Mouse (Mus musculus): Measurements from ENCODE around the gene Gm17545. TPM values are rescaled to one million over a fixed set of nuclear protein-coding genes. Genes with fewer than 3 reads are reported as not detected.
A peak's percentile ranks its signal among the peaks of the same experiment; 100 is the strongest.

The Gm17545 gene
- polyA plus RNA-seq, 1 experiment from 2014 or later, result not detected

DNA sequence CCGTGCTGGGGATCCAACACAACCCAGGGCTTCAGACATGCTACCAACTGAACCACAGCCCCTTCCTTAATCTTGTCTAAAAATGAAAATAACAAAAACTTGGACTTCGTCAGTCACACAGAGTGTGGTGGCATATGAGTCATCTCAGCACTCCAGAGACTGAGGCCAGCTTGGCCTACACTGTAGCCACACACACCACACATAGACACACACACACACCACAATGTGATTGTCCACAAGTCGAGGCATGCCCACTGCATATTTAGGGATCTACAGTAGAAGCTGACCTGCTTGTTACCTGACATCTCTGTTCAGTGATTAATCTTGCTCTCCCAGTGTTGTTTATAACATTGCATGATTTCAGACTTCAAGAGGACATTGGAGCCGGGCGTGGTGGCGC, 4.9 kb upstream of the Gm17545 start:
- Histone ChIP-seq H3K4me1 (replicated peaks) (no peaks in the 10 kb centered on the region), H3K27ac (no peak overlapping the region), H3K9me3 (no peaks in the 10 kb centered on the region), H3K9ac (no peak overlapping the region), H3K27me3 (replicated peaks) (no peaks in the 10 kb centered on the region), H3K4me3 (replicated peaks) (no peak overlapping the region), H3K4me2 (replicated peaks) (no peak overlapping the region), H3K36me3 (peaks cover 38% of the 10 kb centered on the region)
- no peak for ATAC-seq
- WGBS, result 89% methylated on average over 6 of the region's 6 CpGs

DNA sequence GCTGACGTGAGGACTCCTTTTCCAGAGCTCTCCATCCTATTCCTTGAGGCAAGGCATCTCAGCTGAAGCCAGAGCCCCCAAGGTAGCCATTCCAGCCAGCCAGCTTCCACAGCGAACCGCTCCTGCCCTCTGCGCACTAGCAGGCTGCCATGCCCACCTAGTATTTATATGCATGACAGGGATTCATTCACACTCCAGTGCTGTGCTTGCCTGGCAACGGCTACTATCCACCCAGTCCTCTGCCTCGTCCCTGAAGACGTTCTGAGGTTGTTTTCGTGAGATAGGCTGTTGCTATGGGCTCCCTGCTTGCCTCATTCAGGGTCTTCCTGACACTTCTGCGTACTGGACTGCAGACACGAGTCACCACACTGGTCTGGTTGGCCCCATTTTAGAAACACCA, 1.4 kb upstream of the Gm17545 start:
- Histone ChIP-seq H3K27ac (no peak overlapping the region), H3K27me3 (replicated peaks) (no peaks in the 10 kb centered on the region), H3K4me1 (replicated peaks) (no peaks in the 10 kb centered on the region), H3K9me3 (no peaks in the 10 kb centered on the region), H3K4me2 (replicated peaks) (no peak overlapping the region), H3K36me3 (peaks cover 46% of the 10 kb centered on the region), H3K4me3 (replicated peaks) (no peak overlapping the region), H3K9ac (no peak overlapping the region)
- no peak for ATAC-seq
- WGBS, result 86% methylated on average over 10 of the region's 10 CpGs

DNA sequence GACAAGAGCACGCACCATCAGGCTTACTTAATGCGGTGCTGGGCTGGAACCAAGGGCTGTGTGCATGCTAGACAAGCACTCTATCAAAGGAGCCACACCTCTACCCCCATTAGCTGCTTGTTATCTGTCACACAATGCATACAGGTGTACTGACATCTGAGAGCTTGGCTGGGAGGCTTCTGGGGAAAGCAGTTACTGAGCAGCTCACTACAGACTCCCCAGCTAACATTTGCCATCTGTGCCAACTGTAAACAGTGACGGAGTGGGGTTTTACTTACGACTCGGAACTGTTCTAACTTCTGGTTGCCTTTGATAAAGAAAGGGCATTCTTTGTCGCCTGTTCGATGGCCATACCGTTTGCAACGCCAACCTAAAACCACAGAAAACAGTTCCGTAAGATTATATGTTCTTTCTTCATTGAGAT, 577 bp upstream of the Gm17545 start:
- WGBS, result 88% methylated on average over 10 of the region's 10 CpGs
- no peaks in the 10 kb centered on the region for H3K9me3 ChIP-seq
- no peaks in the 10 kb centered on the region for H3K27me3 ChIP-seq (replicated peaks)
- H3K36me3 ChIP-seq, result peaks cover 52% of the 10 kb centered on the region
- no peak overlapping the region for H3K4me2 ChIP-seq (replicated peaks)
- no peaks in the 10 kb centered on the region for H3K4me1 ChIP-seq (replicated peaks)
- H3K27ac ChIP-seq, result no peak overlapping the region
- no peak overlapping the region for H3K4me3 ChIP-seq (replicated peaks)
- 0 out of 2 replicates have a peak, but pooled peaks have one; percentile 31 for ATAC-seq
- H3K9ac ChIP-seq, result no peak overlapping the region

DNA sequence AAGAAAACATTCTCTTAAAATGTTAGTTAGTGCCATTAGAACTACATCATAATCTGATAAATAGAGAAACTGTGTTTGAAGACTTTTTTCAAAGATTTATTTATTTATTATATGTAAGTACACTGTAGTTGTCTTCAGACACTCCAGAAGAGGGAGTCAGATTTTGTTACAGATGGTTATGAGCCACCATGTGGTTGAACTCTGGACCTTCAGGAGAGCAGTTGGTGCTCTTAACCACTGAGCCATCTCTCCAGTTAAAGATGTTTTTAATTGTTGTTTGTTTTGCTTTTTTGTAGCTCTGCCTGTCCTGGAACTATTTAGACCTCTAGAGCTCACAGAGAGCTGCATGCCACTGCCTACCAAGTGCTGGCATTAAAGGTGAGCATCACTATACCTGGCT, 951 bp downstream of the Gm17545 start:
- H3K36me3 ChIP-seq, result peaks cover 46% of the 10 kb centered on the region
- no peak for ATAC-seq
- no peak overlapping the region for H3K4me2 ChIP-seq (replicated peaks)

DNA sequence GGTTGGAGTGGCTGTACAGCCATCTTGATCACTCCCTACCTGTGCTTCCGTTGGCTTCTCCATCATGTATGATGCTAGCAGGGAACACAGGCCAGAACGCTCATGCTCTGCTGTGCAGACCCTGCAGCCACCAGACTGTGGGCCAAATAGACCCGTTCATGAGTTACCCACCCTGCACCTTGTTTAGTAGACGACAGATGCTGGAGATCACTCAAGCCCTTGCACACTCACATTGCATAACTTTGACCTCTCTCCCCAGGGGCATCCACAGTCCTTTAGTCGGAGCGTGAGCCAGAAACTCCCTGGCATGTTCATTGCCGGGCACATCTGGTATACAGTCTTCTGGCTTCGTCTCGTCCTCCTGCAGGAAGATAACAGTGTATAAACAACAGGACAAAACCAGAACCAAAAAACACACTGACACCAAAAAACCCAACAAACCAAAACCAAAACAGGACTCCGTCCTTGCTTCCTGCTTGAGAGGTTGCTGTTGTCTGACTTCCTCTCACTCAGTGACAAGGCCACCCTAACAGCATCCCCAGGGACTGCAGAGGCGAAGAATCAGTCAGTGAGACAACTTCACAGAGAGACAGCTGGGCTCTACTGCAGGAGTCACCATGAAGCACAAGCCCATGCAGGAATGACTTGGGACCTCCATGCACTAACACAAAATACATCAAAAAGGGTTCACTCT, 3.2 kb downstream of the Gm17545 start:
- Histone ChIP-seq H3K4me2 (replicated peaks) (no peak overlapping the region), H3K4me1 (replicated peaks) (no peaks in the 10 kb centered on the region), H3K27ac (no peak overlapping the region), H3K4me3 (replicated peaks) (no peak overlapping the region), H3K27me3 (replicated peaks) (no peaks in the 10 kb centered on the region), H3K9ac (no peak overlapping the region), H3K36me3 (peaks cover 39% of the 10 kb centered on the region), H3K9me3 (no peaks in the 10 kb centered on the region)
- WGBS, result 80% methylated on average over 11 of the region's 11 CpGs
- ATAC-seq, result no peak

More for the DNA sequence above, 951 bp downstream of the Gm17545 start:
- Histone ChIP-seq H3K9me3 (no peaks in the 10 kb centered on the region), H3K4me3 (replicated peaks) (no peak overlapping the region), H3K9ac (no peak overlapping the region), H3K4me1 (replicated peaks) (no peaks in the 10 kb centered on the region), H3K27ac (no peak overlapping the region), H3K27me3 (replicated peaks) (no peaks in the 10 kb centered on the region)

DNA sequence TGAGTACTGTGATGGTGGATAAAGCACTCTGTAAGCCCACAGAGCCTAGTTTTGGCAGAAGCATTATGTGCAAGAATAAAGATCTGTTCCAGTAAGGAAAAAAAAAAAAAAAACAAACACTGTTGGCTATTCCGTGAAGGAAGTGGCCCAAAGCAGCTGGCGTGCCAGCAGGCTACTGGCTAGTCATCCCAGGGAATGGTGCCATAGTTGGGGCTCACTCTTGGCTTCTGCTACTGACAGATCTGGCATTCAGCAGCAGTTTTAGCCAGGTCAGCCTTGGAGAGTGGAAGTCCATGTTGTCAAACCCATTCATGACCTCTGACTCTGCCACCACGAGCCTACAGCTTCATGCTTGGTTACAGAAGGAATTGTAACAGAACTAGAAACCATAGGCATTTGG, 7.9 kb downstream of the Gm17545 start:
- Histone ChIP-seq H3K9ac (no peak overlapping the region), H3K4me3 (replicated peaks) (no peak overlapping the region), H3K36me3 (peaks cover 16% of the 10 kb centered on the region), H3K4me2 (replicated peaks) (no peak overlapping the region), H3K27ac (no peak overlapping the region), H3K27me3 (replicated peaks) (no peaks in the 10 kb centered on the region), H3K4me1 (replicated peaks) (no peaks in the 10 kb centered on the region), H3K9me3 (no peaks in the 10 kb centered on the region)
- 93% methylated on average over 3 of the region's 3 CpGs for WGBS
- ATAC-seq, result no peak

DNA sequence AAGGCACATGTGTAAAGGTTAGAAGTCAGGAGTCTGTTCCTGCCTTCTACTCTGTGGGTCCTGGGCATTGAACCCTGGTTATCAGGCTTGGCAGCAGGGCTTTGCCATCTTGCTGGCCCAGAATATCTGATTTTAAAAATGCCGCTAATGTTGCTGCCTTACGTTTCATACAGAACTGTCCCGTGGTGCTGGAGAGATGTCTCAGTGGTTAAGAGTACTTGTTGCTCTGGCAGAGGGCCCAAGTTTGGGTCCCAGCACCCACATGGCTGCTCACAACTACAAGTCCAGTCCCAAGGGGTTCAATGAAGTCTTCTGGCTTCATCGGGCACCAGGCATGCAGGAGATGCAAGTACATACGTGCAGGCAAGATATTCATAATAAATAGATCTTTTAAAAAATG, 12.1 kb downstream of the Gm17545 start:
- no peak overlapping the region for H3K27ac ChIP-seq
- H3K9me3 ChIP-seq, result no peaks in the 10 kb centered on the region
- ATAC-seq, result no peak
- no peaks in the 10 kb centered on the region for H3K27me3 ChIP-seq (replicated peaks)
- no peaks in the 10 kb centered on the region for H3K4me1 ChIP-seq (replicated peaks)
- no peak overlapping the region for H3K9ac ChIP-seq
- no peak overlapping the region for H3K4me2 ChIP-seq (replicated peaks)
- H3K36me3 ChIP-seq, result peaks cover 6% of the 10 kb centered on the region
- WGBS, result 96% methylated on average over 5 of the region's 5 CpGs
- H3K4me3 ChIP-seq (replicated peaks), result no peak overlapping the region

DNA sequence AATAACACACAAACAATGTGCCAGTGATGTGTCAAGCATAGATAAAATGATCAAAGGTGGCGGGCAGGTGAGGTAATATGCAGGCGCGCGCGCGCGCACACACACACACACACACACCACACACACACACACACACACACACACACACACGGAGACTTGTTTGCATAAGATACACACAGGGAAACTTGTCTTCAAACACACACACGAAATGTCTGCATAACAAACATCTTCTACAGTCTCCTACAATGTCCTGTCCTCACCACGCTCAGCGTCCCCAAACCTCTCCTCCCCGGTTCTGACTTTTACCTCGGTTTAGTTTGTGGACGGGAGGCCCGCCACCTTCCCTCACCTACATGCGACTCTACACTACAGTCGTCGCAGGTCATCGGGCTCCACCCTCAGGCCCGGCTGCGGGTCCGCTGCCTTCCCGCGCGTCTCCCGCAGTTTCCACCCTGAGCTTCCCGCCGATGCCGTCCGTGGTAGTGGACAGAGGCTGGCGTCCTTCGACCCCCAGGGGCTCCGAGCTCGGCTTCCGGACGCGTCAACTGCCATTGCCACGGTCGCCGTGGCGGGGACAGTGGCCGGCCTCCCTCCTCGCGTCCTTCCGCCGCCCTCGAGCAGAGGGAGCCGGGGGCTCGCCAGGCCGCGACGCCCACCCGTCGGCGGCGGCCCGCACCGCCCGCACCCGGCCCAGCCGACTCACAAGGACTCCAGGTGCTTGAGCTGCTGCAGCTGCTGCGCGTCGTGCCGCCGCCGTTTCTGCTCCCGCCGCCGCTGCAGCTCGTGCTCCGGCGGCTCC, 13.5 kb downstream of the Gm17545 start:
- Histone ChIP-seq H3K4me2 (replicated peaks) (peak overlapping the region; percentile 66), H3K36me3 (no peaks in the 10 kb centered on the region), H3K4me1 (replicated peaks) (no peaks in the 10 kb centered on the region), H3K9ac (peak overlapping the region; percentile 88), H3K27ac (peak overlapping the region; percentile 88), H3K4me3 (replicated peaks) (peak overlapping the region; percentile 75), H3K9me3 (no peaks in the 10 kb centered on the region), H3K27me3 (replicated peaks) (no peaks in the 10 kb centered on the region)
- WGBS, result under 1% methylated on average over 73 of the region's 73 CpGs
- ATAC-seq, result peak; percentile 79

DNA sequence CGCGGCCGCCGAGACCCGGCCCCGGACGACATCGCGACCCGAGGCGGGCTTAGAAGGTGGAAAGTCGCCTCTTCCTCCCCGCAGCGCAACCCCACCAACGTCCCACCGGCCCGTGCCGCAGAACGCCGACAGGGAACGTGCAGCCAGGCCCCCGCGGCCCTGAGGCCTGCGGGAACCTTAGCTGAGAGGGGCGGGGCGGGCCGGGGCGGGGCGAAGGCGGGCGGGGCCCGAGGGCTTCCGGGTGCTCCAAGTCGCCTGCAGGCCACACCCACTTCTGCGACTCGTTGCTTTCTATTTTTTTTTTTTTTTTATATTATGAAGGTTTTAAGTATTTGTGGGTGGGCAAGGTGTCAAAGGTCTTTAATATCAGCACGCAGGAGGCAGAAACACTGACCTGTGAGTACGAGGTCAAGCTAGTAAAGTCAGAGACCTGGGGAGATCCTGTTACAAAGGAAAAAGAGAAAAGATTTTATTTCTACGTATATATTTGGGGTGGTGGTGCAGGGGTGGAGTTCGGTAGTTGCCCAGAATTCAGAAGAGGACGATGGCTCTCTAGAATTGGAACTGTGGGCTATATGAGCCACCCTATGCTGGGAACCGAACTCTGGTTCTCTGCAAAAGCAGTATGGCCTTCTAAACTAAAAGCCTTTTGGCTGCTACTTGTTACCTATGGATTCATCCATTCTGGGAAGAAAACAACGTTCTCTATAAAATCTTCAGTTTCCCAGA, 14.2 kb downstream of the Gm17545 start:
- Histone ChIP-seq H3K4me2 (replicated peaks) (peak overlapping the region; percentile 66), H3K9me3 (no peaks in the 10 kb centered on the region), H3K4me3 (replicated peaks) (peak overlapping the region; percentile 75), H3K4me1 (replicated peaks) (no peaks in the 10 kb centered on the region), H3K27me3 (replicated peaks) (no peaks in the 10 kb centered on the region), H3K9ac (peak overlapping the region; percentile 88), H3K36me3 (no peaks in the 10 kb centered on the region), H3K27ac (peak overlapping the region; percentile 88)
- 3% methylated on average over 34 of the region's 43 CpGs for WGBS
- ATAC-seq, result peak; percentile 95

DNA sequence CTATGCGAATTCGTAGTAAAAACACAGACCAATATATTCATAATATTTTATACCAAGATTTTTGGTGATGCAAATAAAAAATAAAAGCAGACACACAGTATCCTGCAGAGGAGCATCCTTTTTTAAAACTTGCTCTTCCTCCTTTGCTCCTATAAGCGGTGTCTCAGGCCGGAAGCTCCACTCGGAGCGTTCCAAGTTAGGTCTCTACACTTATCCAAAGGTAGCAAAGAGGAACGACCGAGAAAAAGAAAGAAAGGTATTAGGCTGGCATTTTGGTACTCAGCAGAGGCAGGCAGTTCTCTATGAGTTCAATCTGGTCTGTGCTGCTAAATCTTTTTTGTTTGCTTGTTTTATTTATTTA, 14.8 kb downstream of the Gm17545 start:
- Histone ChIP-seq H3K4me3 (replicated peaks) (no peak overlapping the region), H3K27ac (no peak overlapping the region)

DNA sequence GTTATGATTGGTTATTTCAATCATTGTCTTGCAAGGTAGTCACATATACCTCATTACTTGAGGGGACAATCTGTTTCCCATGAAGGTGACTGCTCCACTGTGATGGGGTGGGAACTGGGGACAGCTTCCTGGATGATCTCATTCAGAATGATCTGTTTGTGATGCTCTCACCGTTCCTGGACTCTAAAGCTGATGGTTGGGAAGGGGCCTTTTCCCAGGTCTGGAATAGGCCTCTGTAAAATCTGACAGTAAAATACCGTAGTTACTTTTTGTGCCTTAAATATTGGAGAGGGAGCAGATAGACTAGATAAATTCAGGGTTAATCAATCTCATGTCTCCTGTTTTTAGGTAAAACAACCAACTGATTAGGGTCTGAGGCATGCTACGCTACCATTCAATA, 15.6 kb downstream of the Gm17545 start, which contains the start of gene Rp9:
Gene Rp9, minus strand, starts transcription at position 101 of the 400 bp plus-strand sequence.
- no peaks in the 10 kb centered on the region for H3K36me3 ChIP-seq
- no peak within 1 kb of the TSS for H3K27ac ChIP-seq
- no peak within 1 kb of the TSS for H3K9ac ChIP-seq
- WGBS, result 88% methylated on average over 3 of the region's 3 CpGs
- H3K9me3 ChIP-seq, result no peaks in the 10 kb centered on the region
- H3K4me3 ChIP-seq (replicated peaks), result peak within 1 kb of the TSS; percentile 75
- peak within 1 kb of the TSS; percentile 66 for H3K4me2 ChIP-seq (replicated peaks)
- H3K27me3 ChIP-seq (replicated peaks), result no peaks in the 10 kb centered on the region
- H3K4me1 ChIP-seq (replicated peaks), result no peaks in the 10 kb centered on the region
- ATAC-seq, result no peak

More for the DNA sequence above, 14.8 kb downstream of the Gm17545 start:
- WGBS, result 78% methylated on average over 8 of the region's 8 CpGs
- no peak overlapping the region for H3K4me2 ChIP-seq (replicated peaks)
- no peaks in the 10 kb centered on the region for H3K27me3 ChIP-seq (replicated peaks)
- H3K36me3 ChIP-seq, result no peaks in the 10 kb centered on the region
- H3K9me3 ChIP-seq, result no peaks in the 10 kb centered on the region
- H3K9ac ChIP-seq, result no peak overlapping the region
- no peaks in the 10 kb centered on the region for H3K4me1 ChIP-seq (replicated peaks)
- no peak for ATAC-seq

DNA sequence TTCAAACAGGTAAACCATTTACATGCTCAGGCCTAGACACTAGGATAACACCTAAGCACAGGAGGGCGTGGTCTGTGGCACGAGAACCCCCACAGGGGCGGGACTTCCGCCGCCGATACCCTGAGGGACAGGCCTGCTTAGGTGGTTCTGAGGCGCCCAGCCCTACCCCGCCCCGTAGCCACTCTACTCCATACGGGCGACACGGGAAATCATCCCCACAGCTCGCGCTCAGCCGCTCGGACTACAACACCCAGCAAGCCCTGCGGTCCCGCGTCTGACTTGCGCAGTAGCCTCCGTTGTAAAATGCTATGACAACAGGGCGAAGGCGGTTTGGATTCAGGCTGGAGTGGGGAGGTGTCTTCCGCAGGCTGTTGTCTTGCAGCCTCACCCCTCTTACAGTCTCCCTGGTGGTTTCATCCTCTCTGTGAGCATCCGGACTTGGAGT, 21.4 kb downstream of the Gm17545 start, which contains the start of gene Bbs9:
Gene Bbs9, plus strand, starts transcription at position 292 of the 445 bp plus-strand sequence.
- peak within 1 kb of the TSS; percentile 55 for H3K9ac ChIP-seq
- H3K4me1 ChIP-seq (replicated peaks), result no peaks in the 10 kb centered on the region
- no peaks in the 10 kb centered on the region for H3K9me3 ChIP-seq
- H3K4me2 ChIP-seq (replicated peaks), result peak within 1 kb of the TSS; percentile 78
- H3K27ac ChIP-seq, result 0 out of 2 replicates have a peak within 1 kb of the TSS, but pooled peaks have one; percentile 28
- H3K27me3 ChIP-seq (replicated peaks), result no peaks in the 10 kb centered on the region
- H3K36me3 ChIP-seq, result no peaks in the 10 kb centered on the region
- peak within 1 kb of the TSS; percentile 50 for H3K4me3 ChIP-seq (replicated peaks)
- 0% methylated on average over 25 of the region's 25 CpGs for WGBS
- ATAC-seq, result peak; percentile 100

All from intestine, embryonic 15.5 days (tissue).